Mouse (Mus musculus): ENCODE measurements around the gene Syne2.

Gene Syne2

GRCm38 (mm10) chr12:75873546-75874235 is 55.8 kb downstream of the Syne2 start:
- peak; percentile 17 for DNase-seq

- DNase-seq = no peak
Measured at GRCm38 (mm10) chr12:75874287-75874994, 56.5 kb downstream of the Syne2 start.

GRCm38 (mm10) chr12:75879636-75880317 is 61.8 kb downstream of the Syne2 start:
- no peak for DNase-seq

- DNase-seq = no peak
Measured at GRCm38 (mm10) chr12:75881554-75881953, 63.6 kb downstream of the Syne2 start.

GRCm38 (mm10) chr12:75886161-75886560 is 68.2 kb downstream of the Syne2 start:
- DNase-seq = no peak

GRCm38 (mm10) chr12:75886946-75887345 is 69.0 kb downstream of the Syne2 start:
- no peak for DNase-seq

- DNase-seq = no peak
Measured at GRCm38 (mm10) chr12:75888721-75889120, 70.8 kb downstream of the Syne2 start.

GRCm38 (mm10) chr12:75891206-75891605 is 73.3 kb downstream of the Syne2 start:
- no peak for DNase-seq

- no peak for DNase-seq
Measured at GRCm38 (mm10) chr12:75893392-75893791, 75.5 kb downstream of the Syne2 start.

GRCm38 (mm10) chr12:75894316-75894997 is 76.5 kb downstream of the Syne2 start:
- no peak for DNase-seq

- no peak for DNase-seq
Measured at GRCm38 (mm10) chr12:75894998-75895331, 77.0 kb downstream of the Syne2 start.

GRCm38 (mm10) chr12:75897793-75898192 is 79.9 kb downstream of the Syne2 start:
- DNase-seq = no peak

GRCm38 (mm10) chr12:75901721-75902120 is 83.8 kb downstream of the Syne2 start:
- DNase-seq = no peak

- DNase-seq = no peak
Measured at GRCm38 (mm10) chr12:75904068-75904467, 86.1 kb downstream of the Syne2 start.

GRCm38 (mm10) chr12:75905304-75905703 is 87.4 kb downstream of the Syne2 start:
- DNase-seq = no peak

GRCm38 (mm10) chr12:75908466-75908865 is 90.5 kb downstream of the Syne2 start:
- no peak for DNase-seq

GRCm38 (mm10) chr12:75915694-75916093 is 97.8 kb downstream of the Syne2 start:
- DNase-seq = no peak

GRCm38 (mm10) chr12:75918415-75918814 is 100.5 kb downstream of the Syne2 start:
- DNase-seq = no peak

- no peak for DNase-seq
Measured at GRCm38 (mm10) chr12:75918914-75919313, 101.0 kb downstream of the Syne2 start.

GRCm38 (mm10) chr12:75922900-75923299 is 105.0 kb downstream of the Syne2 start:
- DNase-seq = no peak

GRCm38 (mm10) chr12:75924852-75925251 is 106.9 kb downstream of the Syne2 start:
- DNase-seq = no peak

GRCm38 (mm10) chr12:75927596-75927995 is 109.7 kb downstream of the Syne2 start:
- no peak for DNase-seq

GRCm38 (mm10) chr12:75933561-75933960 is 115.6 kb downstream of the Syne2 start:
- no peak for DNase-seq
